Mouse (Mus musculus) frontal cortex, postnatal 10 days (tissue): ENCODE measurements at regions not wholly inside any gene's neighbourhood (a gene's known extent, or its start where the extent isn't known, plus 50 kb on each side); places are given as distances from the start of the nearest gene placed in this dataset.
A peak's percentile ranks its signal among the peaks of the same experiment; 100 is the strongest.

Experiments
- DNase-seq, 2 experiments: peaks; one replicate each; pipeline ENCODE4 v3.0.0; 2022; ENCODE audit warnings: low spot score in 2 of 2, mixed read lengths in 1 of 2

GRCm38 (mm10) chr14:105632335-105632734, 264.3 kb downstream of the Spry2 start:
- DNase-seq: no peak

GRCm38 (mm10) chr14:105631681-105632031, 265.0 kb downstream of the Spry2 start:
- DNase-seq: peak; percentile 37 to 38

GRCm38 (mm10) chr14:105630867-105631680, 265.5 kb downstream of the Spry2 start:
- peak; percentile 68 to 77 for DNase-seq

GRCm38 (mm10) chr14:105630444-105630843, 266.2 kb downstream of the Spry2 start:
- no peak for DNase-seq

GRCm38 (mm10) chr14:105628673-105629072, 267.9 kb downstream of the Spry2 start:
- DNase-seq: no peak

DNA sequence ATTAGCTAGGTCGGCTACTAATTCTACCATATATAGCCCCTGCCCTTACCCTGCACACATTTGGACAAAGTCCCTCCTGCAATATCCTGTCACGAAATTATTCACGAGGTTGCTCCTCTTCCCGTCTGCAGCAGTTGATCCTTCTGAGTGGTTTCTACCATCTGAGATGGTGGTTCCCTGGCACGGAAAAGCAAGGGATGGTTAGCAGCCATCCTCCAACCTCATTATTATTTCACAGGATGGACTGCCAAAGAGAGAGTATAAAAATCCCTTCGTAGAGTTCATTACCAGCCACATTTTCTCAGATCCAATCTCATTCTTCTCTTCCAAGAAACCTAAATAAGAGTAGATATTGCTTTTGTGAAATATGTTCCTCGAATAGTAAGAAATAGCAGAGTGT, 272.2 kb downstream of the Spry2 start:
- DNase-seq: no peak

DNA sequence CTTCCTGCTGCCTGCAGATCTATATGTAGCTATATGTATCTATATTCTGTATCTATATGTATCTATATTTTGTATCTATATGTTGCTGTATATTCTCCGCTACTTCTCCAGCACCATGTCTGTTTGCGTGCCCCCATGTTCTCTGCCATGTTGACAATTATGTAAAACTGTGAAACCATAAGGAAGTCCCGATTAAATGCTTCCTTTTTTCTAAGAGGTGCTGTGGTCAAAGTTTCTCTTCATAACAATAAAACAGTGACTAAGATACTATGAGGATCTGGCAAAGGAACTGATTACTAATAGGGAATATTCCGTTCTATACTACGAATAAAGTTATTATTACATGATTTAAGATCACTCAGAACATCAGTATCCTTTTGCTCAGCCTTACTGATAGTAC, 274.5 kb downstream of the Spry2 start:
- no peak for DNase-seq

GRCm38 (mm10) chr14:105621124-105621523, 275.5 kb downstream of the Spry2 start:
- no peak for DNase-seq

- no peak for DNase-seq
Observed at GRCm38 (mm10) chr14:105619449-105619848, 277.2 kb downstream of the Spry2 start.

DNA sequence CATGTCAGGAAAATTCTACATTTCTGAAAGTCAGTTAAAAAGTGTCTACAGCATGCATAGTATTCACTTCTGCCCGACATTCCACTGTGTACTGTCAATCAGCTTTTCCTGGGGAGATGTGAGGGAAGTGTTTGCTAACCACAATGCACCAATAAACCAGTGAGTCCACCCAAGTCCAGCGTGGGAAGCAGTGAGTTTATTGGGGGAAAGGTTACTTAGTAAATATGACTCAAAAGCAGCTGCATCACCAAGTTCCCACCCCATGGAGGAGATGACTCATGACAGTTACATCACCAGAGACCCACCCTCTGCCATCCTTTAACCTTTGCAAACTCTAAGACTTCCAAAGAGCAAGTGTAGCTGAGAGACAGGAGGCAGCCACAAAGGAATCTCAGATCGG, 280.9 kb downstream of the Spry2 start:
- DNase-seq: no peak

GRCm38 (mm10) chr14:105612794-105613193, 283.8 kb downstream of the Spry2 start:
- DNase-seq: no peak

GRCm38 (mm10) chr14:105608804-105609203, 287.8 kb downstream of the Spry2 start:
- DNase-seq: no peak

GRCm38 (mm10) chr14:105606551-105606950, 290.1 kb downstream of the Spry2 start:
- DNase-seq: peak in 1 of 2 experiments; percentile 41

DNA sequence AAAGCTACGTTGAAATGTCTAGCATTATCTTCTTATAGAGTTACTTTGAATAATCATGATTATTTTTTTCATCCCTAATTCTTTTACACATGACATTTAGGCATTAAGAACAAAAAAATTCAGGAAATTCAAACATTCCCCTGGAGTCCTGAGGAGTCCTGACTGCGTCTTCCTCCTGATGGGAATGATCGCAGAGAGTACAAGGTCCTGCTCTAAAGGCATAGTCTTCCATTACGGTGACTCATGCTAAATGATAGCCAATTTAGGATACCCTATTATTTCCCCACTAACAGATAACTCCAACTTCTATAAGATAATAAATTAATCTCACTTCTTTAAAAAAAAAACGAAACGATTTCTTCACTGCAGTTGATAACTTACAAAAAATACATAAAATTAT, 292.2 kb downstream of the Spry2 start:
- no peak for DNase-seq

DNA sequence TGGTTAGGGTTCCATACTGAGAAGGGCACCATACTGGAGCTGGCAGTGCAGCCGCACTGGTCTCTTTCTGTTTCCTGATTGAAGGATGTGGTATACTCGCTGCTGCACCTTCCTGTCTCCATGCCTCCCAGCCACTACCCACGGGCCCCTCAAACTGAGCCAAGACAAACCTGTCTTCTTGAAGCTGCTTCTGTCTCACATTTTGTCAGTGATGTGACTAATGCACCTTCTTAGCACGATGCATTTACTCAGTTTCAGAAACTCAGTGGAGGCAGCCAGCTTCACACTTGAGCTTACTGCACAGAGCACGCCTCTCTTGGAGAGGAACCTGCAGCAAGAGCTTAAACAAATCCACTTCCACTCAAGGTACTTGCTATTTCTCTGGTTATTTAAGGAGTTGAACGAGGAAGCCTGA, 293.6 kb downstream of the Spry2 start:
- no peak for DNase-seq

- DNase-seq: no peak
Observed at GRCm38 (mm10) chr14:105599550-105600453, 296.8 kb downstream of the Spry2 start.

DNA sequence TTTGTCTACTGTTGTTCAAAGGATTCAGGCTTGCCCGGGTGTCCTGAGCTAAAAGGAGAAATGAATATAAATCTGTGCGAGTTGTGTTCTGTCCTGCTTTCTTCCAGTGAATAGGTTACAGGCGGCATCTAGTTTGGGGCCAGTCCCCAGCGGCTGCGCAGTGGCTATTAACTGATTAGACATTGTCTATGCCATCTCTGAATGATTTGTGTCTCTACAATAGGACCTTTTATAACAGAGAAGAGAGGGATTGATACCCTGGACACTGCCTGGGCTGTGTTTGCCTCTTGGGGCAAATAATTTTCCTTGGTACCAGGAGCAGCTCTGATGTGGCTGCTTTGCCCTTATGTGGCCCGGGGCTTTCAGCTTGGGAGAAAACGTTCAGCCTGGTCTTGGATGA, 306.9 kb downstream of the Spry2 start:
- DNase-seq: no peak

- DNase-seq: no peak
Observed at GRCm38 (mm10) chr14:105589261-105589660, 307.4 kb downstream of the Spry2 start.

DNA sequence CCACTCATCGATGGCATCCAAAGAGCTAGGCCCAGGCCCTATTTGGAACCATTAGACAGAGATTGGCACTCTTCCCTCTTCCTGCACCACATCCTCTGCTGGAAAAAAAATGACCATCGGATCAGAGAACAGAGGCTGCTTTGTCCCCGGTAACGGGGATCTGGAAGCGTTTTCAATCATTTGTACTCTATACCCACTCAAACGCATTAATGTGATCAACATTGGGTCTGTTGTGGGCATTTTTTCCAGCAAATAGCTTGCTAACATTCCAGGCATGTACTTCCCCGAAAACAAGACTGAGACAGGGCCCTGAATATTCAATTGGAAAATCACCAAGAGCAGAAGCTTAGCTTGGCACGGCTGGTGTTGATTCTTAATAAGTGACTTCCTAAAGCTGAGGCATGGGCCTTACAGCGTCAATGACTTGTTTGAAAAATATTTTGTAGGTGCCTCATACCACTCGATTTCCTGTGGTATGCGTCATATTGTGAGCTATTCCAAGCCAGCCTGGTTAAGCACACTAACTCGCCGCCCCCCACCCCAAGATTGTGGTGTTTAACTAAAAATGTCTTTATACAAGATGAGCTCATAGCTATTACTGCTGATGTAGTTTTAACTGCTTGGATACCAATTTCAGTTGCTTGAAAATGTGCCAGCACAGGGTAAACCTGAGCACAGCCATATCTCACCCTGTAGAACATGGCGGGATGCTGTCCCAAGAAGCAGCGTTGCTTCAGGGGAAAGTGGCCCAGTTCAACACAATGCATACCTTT, 308.0 kb downstream of the Spry2 start:
- DNase-seq: peak; percentile 40 to 73

GRCm38 (mm10) chr14:105588029-105588390, 308.6 kb downstream of the Spry2 start:
- no peak for DNase-seq

DNA sequence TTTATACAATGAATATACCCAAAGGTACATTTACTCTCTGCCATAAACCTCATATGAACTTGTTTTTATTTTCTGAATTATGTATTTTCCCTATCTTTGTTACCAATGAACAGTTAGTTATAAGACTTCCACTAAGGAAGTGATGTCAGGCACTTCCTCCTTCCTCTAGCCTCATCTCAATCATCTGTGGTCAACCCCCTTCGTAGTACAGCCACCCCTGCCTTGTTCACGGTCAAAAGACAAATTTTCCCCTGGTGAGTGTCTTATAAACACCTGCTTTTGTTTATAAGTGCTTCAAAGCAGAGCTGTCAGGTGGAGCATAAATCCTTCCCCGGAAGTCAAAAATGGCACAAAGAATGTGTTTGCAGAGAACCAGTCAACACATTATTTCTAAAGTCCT, 312.0 kb downstream of the Spry2 start:
- DNase-seq: no peak

GRCm38 (mm10) chr14:105583497-105583896, 313.1 kb downstream of the Spry2 start:
- no peak for DNase-seq
